Mouse (Mus musculus) liver, embryonic 11.5 days (tissue): ENCODE measurements around the gene Acbd6. TPM values are rescaled to one million over a fixed set of nuclear protein-coding genes. Genes with fewer than 3 reads are reported as not detected.

Experiments used
- ATAC-seq: fragments of 200-750 bp; cut with Nextera tagmentation; replicated peaks from 2 replicates; pipeline ENCODE4 v1.8.0; 2017; ENCODE audit warnings: moderate number of reproducible peaks, mild to moderate bottlenecking, moderate TSS enrichment, moderate library complexity; ENCODE audit not compliant: low FRiP score
- DNase-seq: peaks from one replicate; pipeline ENCODE4 v3.0.0-alpha.2; 2017; ENCODE audit warnings: low spot score
- H3K27ac ChIP-seq: fragments of 300-500 bp; sonication (generic); 2 replicates; pipeline ENCODE4 v1.5.1; 2014; ENCODE audit warnings: mild to moderate bottlenecking, low read depth, low read length, control low read depth
- H3K27me3 ChIP-seq: fragments of 300-500 bp; sonication (generic); replicated peaks from 2 replicates; pipeline ENCODE4 v1.6.1; 2014; ENCODE audit warnings: low read length, mixed read lengths; ENCODE audit not compliant: control insufficient read depth, insufficient read depth
- H3K36me3 ChIP-seq: fragments of 300-500 bp; sonication (generic); 2 replicates; pipeline ENCODE4 v1.6.1; 2014; ENCODE audit warnings: mild to moderate bottlenecking, low read length, moderate library complexity, mixed read lengths; ENCODE audit not compliant: control insufficient read depth, insufficient read depth
- H3K4me1 ChIP-seq: fragments of 300-500 bp; sonication (generic); replicated peaks from 2 replicates; pipeline ENCODE4 v1.6.1; 2014; ENCODE audit warnings: low read length, mixed read lengths; ENCODE audit not compliant: control insufficient read depth, insufficient read depth
- H3K4me2 ChIP-seq: fragments of 300-500 bp; sonication (generic); 2 replicates; pipeline ENCODE4 v1.6.1; 2014; ENCODE audit warnings: mild to moderate bottlenecking, control low read depth, moderate library complexity
- H3K4me3 ChIP-seq: fragments of 300-500 bp; sonication (generic); 2 replicates; pipeline ENCODE4 v1.5.1; 2014; ENCODE audit warnings: low read depth, low read length, control low read depth
- H3K9ac ChIP-seq: fragments of 300-500 bp; sonication (generic); 2 replicates; pipeline ENCODE4 v1.6.1; 2014; ENCODE audit warnings: low read depth, low read length, control low read depth
- H3K9me3 ChIP-seq: fragments of 300-500 bp; sonication (generic); 2 replicates; pipeline ENCODE4 v1.6.1; 2016; ENCODE audit warnings: low read length, inconsistent platforms, mixed read lengths; ENCODE audit not compliant: control insufficient read depth
- WGBS: fragments of 180-500 bp; shearing (Covaris S2); extraction: QIAGEN DNeasy Blood & Tissue Kit; methylation state at CpG from one replicate; pipeline ENCODE4 v1.1.7; 2014; 5-methylcytosine and 5-hydroxymethylcytosine counted together
- polyA plus RNA-seq: library from polyadenylated mRNA; unstranded; fragments of >200 nt; fragmentation: Nextera tagmentation; extraction: Ambion mirVana; gene quantifications from 2 replicates; pipeline ENCODE4 v1.2.1, GENCODE M21; 2014

The Acbd6 gene
- polyA plus RNA-seq, 1 experiment from 2014 or later = 106 TPM

- ATAC-seq (no peak), DNase-seq (no peak)
- no peak overlapping the region for H3K4me3 ChIP-seq
- no peak overlapping the region for H3K27ac ChIP-seq
- peaks cover 26% of the 10 kb centered on the region for H3K36me3 ChIP-seq
- no peak overlapping the region for H3K9ac ChIP-seq
- no peak overlapping the region for H3K4me2 ChIP-seq
- no peaks in the 10 kb centered on the region for H3K27me3 ChIP-seq
- H3K4me1 ChIP-seq = no peaks in the 10 kb centered on the region
- 94% methylated on average over 4 of the region's 4 CpGs for WGBS
- peaks cover 4% of the 10 kb centered on the region for H3K9me3 ChIP-seq
Measured at GRCm38 (mm10) chr1:155569340-155569739, 11.4 kb downstream of the Acbd6 start.

- no peak overlapping the region for H3K9ac ChIP-seq
- H3K27ac ChIP-seq = no peak overlapping the region
- H3K36me3 ChIP-seq = 0 out of 2 replicates have a peak, but pooled peaks cover 6% of the 10 kb centered on the region
- 32% methylated on average over 7 of the region's 7 CpGs for WGBS
- no peaks in the 10 kb centered on the region for H3K4me1 ChIP-seq
- H3K27me3 ChIP-seq = no peaks in the 10 kb centered on the region
- H3K4me2 ChIP-seq = no peak overlapping the region
- no peak for ATAC-seq
- H3K4me3 ChIP-seq = no peak overlapping the region
- DNase-seq = no peak
- no peaks in the 10 kb centered on the region for H3K9me3 ChIP-seq
Measured at GRCm38 (mm10) chr1:155574966-155575673, 17.2 kb downstream of the Acbd6 start.

GRCm38 (mm10) chr1:155576432-155576831 lies 18.5 kb downstream of the Acbd6 start:
- no peak overlapping the region for H3K9ac ChIP-seq
- no peaks in the 10 kb centered on the region for H3K4me1 ChIP-seq
- H3K36me3 ChIP-seq = 0 out of 2 replicates have a peak, but pooled peaks cover 6% of the 10 kb centered on the region
- no peaks in the 10 kb centered on the region for H3K27me3 ChIP-seq
- no peak overlapping the region for H3K4me2 ChIP-seq
- no peak for DNase-seq
- 37% methylated on average over 2 of the region's 2 CpGs for WGBS
- no peak overlapping the region for H3K4me3 ChIP-seq
- ATAC-seq = peak; percentile 10; the same call in 1 of the 2 replicates
- H3K27ac ChIP-seq = no peak overlapping the region
- H3K9me3 ChIP-seq = no peaks in the 10 kb centered on the region

GRCm38 (mm10) chr1:155577316-155577715 lies 19.4 kb downstream of the Acbd6 start:
- WGBS = 61% methylated on average over 2 of the region's 2 CpGs
- Histone ChIP-seq H3K27me3 (no peaks in the 10 kb centered on the region), H3K4me2 (no peak overlapping the region), H3K4me3 (no peak overlapping the region), H3K27ac (no peak overlapping the region), H3K4me1 (no peaks in the 10 kb centered on the region), H3K9ac (no peak overlapping the region), H3K9me3 (no peaks in the 10 kb centered on the region), H3K36me3 (0 out of 2 replicates have a peak, but pooled peaks cover 5% of the 10 kb centered on the region)
- no peak for DNase-seq
- ATAC-seq = no peak

- no peaks in the 10 kb centered on the region for H3K9me3 ChIP-seq
- no peak overlapping the region for H3K4me2 ChIP-seq
- no peak overlapping the region for H3K4me3 ChIP-seq
- H3K9ac ChIP-seq = no peak overlapping the region
- WGBS = 86% methylated on average over 2 of the region's 2 CpGs
- H3K27ac ChIP-seq = no peak overlapping the region
- H3K36me3 ChIP-seq = peaks cover 2% of the 10 kb centered on the region; the same call in 1 of the 2 replicates
- ATAC-seq (no peak), DNase-seq (no peak)
- H3K4me1 ChIP-seq = no peaks in the 10 kb centered on the region
- H3K27me3 ChIP-seq = no peaks in the 10 kb centered on the region
Measured at GRCm38 (mm10) chr1:155587961-155588360, 30.0 kb downstream of the Acbd6 start.

GRCm38 (mm10) chr1:155594141-155594540 lies 36.2 kb downstream of the Acbd6 start:
- DNase-seq = no peak
- ATAC-seq = no peak
- no peak overlapping the region for H3K4me2 ChIP-seq
- no peaks in the 10 kb centered on the region for H3K27me3 ChIP-seq
- no peak overlapping the region for H3K4me3 ChIP-seq
- no peaks in the 10 kb centered on the region for H3K4me1 ChIP-seq
- H3K9ac ChIP-seq = no peak overlapping the region
- no peak overlapping the region for H3K27ac ChIP-seq
- H3K36me3 ChIP-seq = no peaks in the 10 kb centered on the region
- WGBS = 65% methylated on average over 1 of the region's 1 CpGs
- H3K9me3 ChIP-seq = no peaks in the 10 kb centered on the region

- no peaks in the 10 kb centered on the region for H3K9me3 ChIP-seq
- H3K27ac ChIP-seq = no peak overlapping the region
- DNase-seq (no peak), ATAC-seq (no peak)
- H3K36me3 ChIP-seq = no peaks in the 10 kb centered on the region
- H3K4me1 ChIP-seq = no peaks in the 10 kb centered on the region
- H3K4me3 ChIP-seq = no peak overlapping the region
- H3K4me2 ChIP-seq = no peak overlapping the region
- WGBS = 88% methylated on average over 3 of the region's 3 CpGs
- no peak overlapping the region for H3K9ac ChIP-seq
- H3K27me3 ChIP-seq = no peaks in the 10 kb centered on the region
Measured at GRCm38 (mm10) chr1:155596576-155596975, 38.7 kb downstream of the Acbd6 start.

GRCm38 (mm10) chr1:155604706-155605105 lies 46.8 kb downstream of the Acbd6 start:
- H3K27me3 ChIP-seq = no peaks in the 10 kb centered on the region
- 70% methylated on average over 1 of the region's 1 CpGs for WGBS

More at GRCm38 (mm10) chr1:155604706-155605105, 46.8 kb downstream of the Acbd6 start:
- Histone ChIP-seq H3K9ac (no peak overlapping the region), H3K4me2 (no peak overlapping the region), H3K36me3 (no peaks in the 10 kb centered on the region), H3K4me1 (no peaks in the 10 kb centered on the region), H3K27ac (no peak overlapping the region), H3K9me3 (no peaks in the 10 kb centered on the region), H3K4me3 (no peak overlapping the region)
- no peak for ATAC-seq
- no peak for DNase-seq
